In the genomic region with DNA sequence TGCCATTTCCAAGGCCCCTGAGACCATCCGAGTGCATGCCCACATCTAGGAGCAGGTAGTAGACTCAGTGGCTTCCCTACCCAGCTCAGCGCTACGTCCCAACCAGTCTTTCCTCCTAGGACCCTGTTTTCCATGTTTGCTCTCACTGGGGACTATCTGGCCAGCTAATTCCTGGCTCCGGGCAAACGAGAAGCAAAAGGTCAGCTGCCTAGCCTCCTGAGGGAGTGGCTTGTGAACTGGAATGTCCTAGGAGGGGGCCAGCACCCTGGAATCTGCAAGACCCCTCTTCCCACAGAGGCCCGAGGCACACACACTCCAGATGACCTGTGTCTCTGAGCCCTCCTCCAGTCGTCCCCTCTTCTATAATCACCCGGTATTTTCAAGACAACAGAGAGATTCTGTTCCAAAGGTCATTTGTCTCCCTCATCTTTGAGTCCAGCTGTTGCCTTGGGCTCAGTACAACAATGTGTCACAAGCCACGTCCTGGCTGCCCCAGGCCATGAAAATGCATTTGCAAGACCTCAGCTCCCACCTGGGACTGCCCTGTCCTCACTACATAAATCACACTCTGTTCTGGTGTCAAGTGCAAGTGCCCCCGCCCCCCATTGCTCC, we compare ENCODE assay signal across 8 mouse cellular contexts.
DNase-seq lines count a peak whose midpoint lies in the region; ATAC-seq and TF ChIP-seq lines count a peak whose summit lies in the region.

No protein-coding gene starts in this region.

- H3K9me3 ChIP-seq in neural tube, embryonic 15.5 days (replicated peaks): no peaks in the 10 kb centered on the region
- no peaks in the 10 kb centered on the region for H3K9me3 ChIP-seq in liver, postnatal 0 days (ENCODE audit: low read length)

- H3K27ac ChIP-seq in neural tube, embryonic 15.5 days (replicated peaks): no peak overlapping the region
- H3K27ac ChIP-seq in thymus, adult 2 months (ENCODE audit: control insufficient read depth, insufficient read depth, low read length): no peak overlapping the region
- H3K27ac ChIP-seq in liver, postnatal 0 days (ENCODE audit: low read depth): no peak overlapping the region

- TF ChIP-seq CTCF in thymus, adult 2 months (IDR thresholded peaks at IDR 0.05; ENCODE audit: borderline replicate concordance, control insufficient read depth, extremely low read depth, insufficient read depth, low read length, poor library complexity): no peak
- TF ChIP-seq CTCF in liver, postnatal 0 days (IDR thresholded peaks at IDR 0.05; ENCODE audit: low read depth): no peak

- no peaks in the 10 kb centered on the region for H3K36me3 ChIP-seq in neural tube, embryonic 15.5 days
- no peaks in the 10 kb centered on the region for H3K36me3 ChIP-seq in thymus, adult 2 months (ENCODE audit: control insufficient read depth, insufficient read depth, low read length)
- no peaks in the 10 kb centered on the region for H3K36me3 ChIP-seq in liver, postnatal 0 days (replicated peaks; ENCODE audit: insufficient read depth, low read length)

- ATAC-seq in neural tube, embryonic 15.5 days (ENCODE audit: low FRiP score): no peak
- no peak for ATAC-seq in liver, postnatal 0 days

- H3K4me2 ChIP-seq in neural tube, embryonic 15.5 days: no peak overlapping the region
- no peak overlapping the region for H3K4me2 ChIP-seq in liver, postnatal 0 days (ENCODE audit: low read depth, low read length)

- no peak for TF ChIP-seq POLR2A in thymus, adult 2 months (IDR thresholded peaks at IDR 0.05; ENCODE audit: control insufficient read depth, extremely low read depth, insufficient read depth, low read length, poor library complexity)

- H3K4me3 ChIP-seq in neural tube, embryonic 15.5 days (replicated peaks): no peak overlapping the region
- H3K4me3 ChIP-seq in thymus, adult 2 months (ENCODE audit: control insufficient read depth, insufficient read depth, low read length): no peak overlapping the region
- H3K4me3 ChIP-seq in liver, postnatal 0 days (ENCODE audit: low read depth, low read length): no peak overlapping the region

- no peak for TF ChIP-seq EP300 in liver, postnatal 0 days (IDR thresholded peaks at IDR 0.05; ENCODE audit: low read depth)

- 34% methylated on average over 10 of the region's 10 CpGs for WGBS in neural tube, embryonic 15.5 days
- 69% methylated on average over 10 of the region's 10 CpGs for WGBS in thymus, adult 2 months
- WGBS in liver, postnatal 0 days (ENCODE audit: insufficient replicate concordance): 41% methylated on average over 10 of the region's 10 CpGs

- H3K4me1 ChIP-seq in neural tube, embryonic 15.5 days: peaks cover 31% of the 10 kb centered on the region
- no peaks in the 10 kb centered on the region for H3K4me1 ChIP-seq in thymus, adult 2 months (replicated peaks; ENCODE audit: control insufficient read depth, insufficient read depth, low read length)
- no peaks in the 10 kb centered on the region for H3K4me1 ChIP-seq in liver, postnatal 0 days (ENCODE audit: insufficient read depth)

- H3K27me3 ChIP-seq in neural tube, embryonic 15.5 days (replicated peaks): no peaks in the 10 kb centered on the region; the same call in 1 of the 2 replicates
- no peaks in the 10 kb centered on the region for H3K27me3 ChIP-seq in thymus, adult 2 months (ENCODE audit: control insufficient read depth, insufficient read depth, low read length)
- H3K27me3 ChIP-seq in liver, postnatal 0 days (ENCODE audit: insufficient read depth, low read length): no peaks in the 10 kb centered on the region

- peak; percentile 52 for DNase-seq in adrenal gland, postnatal 10 days
- DNase-seq in adrenal gland, adult 18-20 months (ENCODE audit: low spot score in 2 of 2): no peak
- DNase-seq in neural tube, embryonic 10.5 days (ENCODE audit: extremely low spot score, low spot score): peak; percentile 51
- peak; percentile 43 for DNase-seq in kidney, postnatal 14 days
- peak; percentile 22 for DNase-seq in yolk sac, embryonic 10.5 days (ENCODE audit: low spot score)
- no peak for DNase-seq in thymus, adult 2 months
- no peak for DNase-seq in liver, postnatal 0 days

- H3K9ac ChIP-seq in neural tube, embryonic 15.5 days (replicated peaks): no peak overlapping the region
- H3K9ac ChIP-seq in liver, postnatal 0 days (replicated peaks): no peak overlapping the region

Comparison
In these comparisons a context has a peak if more than half of its experiments do, and no peak if none do; other contexts are left out.
1. DNase-seq: peak in adrenal gland, postnatal 10 days (single experiment), neural tube, embryonic 10.5 days (single experiment), kidney, postnatal 14 days (single experiment) and yolk sac, embryonic 10.5 days (single experiment); none in adrenal gland, adult 18-20 months (0 of 2), thymus, adult 2 months (single experiment) and liver, postnatal 0 days (single experiment).